Mouse (Mus musculus) liver, embryonic 12.5 days (tissue): ENCODE measurements around the gene Rnf114. TPM values are rescaled to one million over a fixed set of nuclear protein-coding genes. Genes with fewer than 3 reads are reported as not detected.
A peak's percentile ranks its signal among the peaks of the same experiment; 100 is the strongest.

ENCODE experiments used
- ATAC-seq: fragments of 200-750 bp; cut with Nextera tagmentation; 2 replicates; pipeline ENCODE4 v1.8.0; 2017; ENCODE audit warnings: moderate number of reproducible peaks, mild to moderate bottlenecking, moderate library complexity
- H3K27ac ChIP-seq: fragments of 300-500 bp; sonication (generic); 2 replicates; pipeline ENCODE4 v1.5.1; 2016; ENCODE audit warnings: mild to moderate bottlenecking
- H3K27me3 ChIP-seq: fragments of 300-500 bp; sonication (generic); replicated peaks from 2 replicates; pipeline ENCODE4 v1.6.1; 2016; ENCODE audit warnings: mild to moderate bottlenecking, moderate library complexity
- H3K36me3 ChIP-seq: fragments of 300-500 bp; sonication (generic); 2 replicates; pipeline ENCODE4 v1.6.1; 2016; ENCODE audit warnings: mild to moderate bottlenecking, moderate library complexity
- H3K4me1 ChIP-seq: fragments of 300-500 bp; sonication (generic); 2 replicates; pipeline ENCODE4 v1.6.1; 2016
- H3K4me2 ChIP-seq: fragments of 300-500 bp; sonication (generic); 2 replicates; pipeline ENCODE4 v1.6.1; 2016; ENCODE audit warnings: mild to moderate bottlenecking, moderate library complexity
- H3K4me3 ChIP-seq: fragments of 300-500 bp; sonication (generic); 2 replicates; pipeline ENCODE4 v1.5.1; 2016; ENCODE audit warnings: mild to moderate bottlenecking, moderate library complexity
- H3K9ac ChIP-seq: fragments of 300-500 bp; sonication (generic); 2 replicates; pipeline ENCODE4 v1.6.1; 2016; ENCODE audit warnings: mild to moderate bottlenecking, moderate library complexity
- H3K9me3 ChIP-seq: fragments of 300-500 bp; sonication (generic); replicated peaks from 2 replicates; pipeline ENCODE4 v1.6.1; 2016; ENCODE audit warnings: mild to moderate bottlenecking, moderate library complexity
- WGBS: fragments of 180-500 bp; shearing (Covaris S2); methylation state at CpG from one replicate; pipeline ENCODE4 v1.1.7; 2016; ENCODE audit not compliant: insufficient replicate concordance; 5-methylcytosine and 5-hydroxymethylcytosine counted together
- polyA plus RNA-seq: library from polyadenylated mRNA; unstranded; fragments of >200 nt; fragmentation: Nextera tagmentation; extraction: Ambion mirVana; gene quantifications from 2 replicates; pipeline ENCODE4 v1.2.1, GENCODE M21; 2016

The Rnf114 gene
- polyA plus RNA-seq, 1 experiment from 2014 or later = 37.6 TPM

GRCm38 (mm10) chr2:167544456-167544855, 52.0 kb downstream of the Rnf114 start:
- 52% methylated on average over 5 of the region's 5 CpGs for WGBS
- Histone ChIP-seq H3K9ac (no peak overlapping the region), H3K9me3 (no peaks in the 10 kb centered on the region), H3K27ac (peak overlapping the region; percentile 75; the same call in 1 of the 2 replicates), H3K4me3 (no peak overlapping the region), H3K36me3 (peaks cover 4% of the 10 kb centered on the region; the same call in 1 of the 2 replicates), H3K4me2 (no peak overlapping the region), H3K27me3 (peaks cover 25% of the 10 kb centered on the region), H3K4me1 (peaks cover 29% of the 10 kb centered on the region)
- ATAC-seq = no peak

DNA sequence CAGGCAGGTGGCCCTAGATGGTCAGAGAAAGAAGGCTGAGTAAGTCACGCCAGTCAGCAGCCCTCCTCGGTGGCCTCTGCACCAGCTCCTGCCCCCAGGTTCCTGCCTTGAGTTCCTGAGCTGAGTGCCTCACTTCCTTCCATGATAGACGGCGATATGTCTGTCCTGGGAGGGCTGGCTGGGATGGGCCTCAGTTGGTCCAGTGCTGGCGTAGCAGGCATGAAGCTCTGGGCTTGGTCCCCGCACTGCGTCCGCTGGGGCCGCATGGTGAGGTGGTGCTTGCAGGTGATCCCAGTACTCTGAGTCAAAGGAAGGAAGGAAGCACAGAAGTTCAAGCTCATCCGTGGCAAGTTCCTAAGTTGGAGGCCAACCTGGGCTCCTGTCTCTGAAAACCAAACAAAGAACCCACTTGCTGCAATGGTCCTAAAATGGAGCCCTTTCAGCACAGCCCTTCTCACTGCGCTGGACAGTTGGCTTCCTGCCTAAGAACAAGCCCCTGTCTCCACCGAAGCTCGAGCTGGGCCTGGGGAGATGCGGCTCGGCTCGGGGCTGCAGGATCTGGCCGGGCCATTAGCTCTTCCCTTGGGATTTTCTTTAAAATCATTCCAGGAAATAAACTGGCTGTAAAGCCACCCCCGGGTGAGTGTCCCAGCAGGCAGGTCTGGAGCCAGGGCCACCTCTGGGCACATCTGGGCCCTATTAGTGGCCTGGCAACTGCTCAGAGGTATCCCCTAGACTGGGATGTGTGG, 54.2 kb downstream of the Rnf114 start:
- no peak for ATAC-seq
- peaks cover 18% of the 10 kb centered on the region for H3K4me1 ChIP-seq
- peaks cover 4% of the 10 kb centered on the region for H3K27me3 ChIP-seq
- no peak overlapping the region for H3K4me3 ChIP-seq
- no peak overlapping the region for H3K9ac ChIP-seq
- no peaks in the 10 kb centered on the region for H3K9me3 ChIP-seq
- H3K36me3 ChIP-seq = peaks cover 4% of the 10 kb centered on the region; the same call in 1 of the 2 replicates
- no peak overlapping the region for H3K4me2 ChIP-seq
- no peak overlapping the region for H3K27ac ChIP-seq
- 63% methylated on average over 18 of the region's 18 CpGs for whole genome bisulfite sequencing

DNA sequence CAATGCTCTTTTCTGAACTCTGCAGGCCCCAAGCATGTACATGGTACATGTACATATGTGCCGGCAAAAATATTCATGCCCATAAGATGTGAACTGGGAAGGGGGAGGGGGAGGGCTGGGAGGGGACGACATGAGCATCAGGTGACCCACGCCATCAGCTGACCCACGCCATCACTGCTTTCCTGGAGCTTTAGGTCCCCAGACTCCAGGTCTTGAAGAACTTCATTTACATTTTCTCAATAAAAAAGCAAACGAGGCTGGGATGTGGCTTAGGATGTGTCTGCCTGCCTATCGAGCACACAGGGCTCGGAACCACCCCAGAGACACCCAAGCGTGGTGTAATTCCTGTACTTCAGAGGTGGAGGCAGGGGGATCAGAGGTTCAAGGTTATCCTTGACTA, 55.0 kb downstream of the Rnf114 start:
- Histone ChIP-seq H3K36me3 (peaks cover under 1% of the 10 kb centered on the region; the same call in 1 of the 2 replicates), H3K4me1 (peaks cover 12% of the 10 kb centered on the region), H3K9me3 (no peaks in the 10 kb centered on the region), H3K27me3 (no peaks in the 10 kb centered on the region), H3K9ac (no peak overlapping the region), H3K27ac (no peak overlapping the region), H3K4me2 (no peak overlapping the region), H3K4me3 (no peak overlapping the region)
- no peak for ATAC-seq
- WGBS = 75% methylated on average over 8 of the region's 8 CpGs

- WGBS = 52% methylated on average over 7 of the region's 7 CpGs
- Histone ChIP-seq H3K9me3 (no peaks in the 10 kb centered on the region), H3K27me3 (peaks cover 8% of the 10 kb centered on the region; the same call in 1 of the 2 replicates), H3K4me1 (peaks cover 9% of the 10 kb centered on the region; the same call in 1 of the 2 replicates), H3K4me2 (no peak overlapping the region), H3K27ac (no peak overlapping the region), H3K4me3 (no peak overlapping the region), H3K36me3 (no peaks in the 10 kb centered on the region), H3K9ac (no peak overlapping the region)
- no peak for ATAC-seq
These were observed 56.5 kb downstream of the Rnf114 start for GRCm38 (mm10) chr2:167548961-167549360.

- Histone ChIP-seq H3K4me3 (no peak overlapping the region), H3K4me1 (peaks cover 9% of the 10 kb centered on the region; the same call in 1 of the 2 replicates), H3K36me3 (no peaks in the 10 kb centered on the region), H3K27me3 (peaks cover 13% of the 10 kb centered on the region; the same call in 1 of the 2 replicates), H3K9ac (no peak overlapping the region), H3K27ac (no peak overlapping the region), H3K9me3 (no peaks in the 10 kb centered on the region), H3K4me2 (no peak overlapping the region)
- 67% methylated on average over 8 of the region's 8 CpGs for WGBS
- ATAC-seq = no peak
These were observed 58.0 kb downstream of the Rnf114 start for GRCm38 (mm10) chr2:167550341-167550854.

DNA sequence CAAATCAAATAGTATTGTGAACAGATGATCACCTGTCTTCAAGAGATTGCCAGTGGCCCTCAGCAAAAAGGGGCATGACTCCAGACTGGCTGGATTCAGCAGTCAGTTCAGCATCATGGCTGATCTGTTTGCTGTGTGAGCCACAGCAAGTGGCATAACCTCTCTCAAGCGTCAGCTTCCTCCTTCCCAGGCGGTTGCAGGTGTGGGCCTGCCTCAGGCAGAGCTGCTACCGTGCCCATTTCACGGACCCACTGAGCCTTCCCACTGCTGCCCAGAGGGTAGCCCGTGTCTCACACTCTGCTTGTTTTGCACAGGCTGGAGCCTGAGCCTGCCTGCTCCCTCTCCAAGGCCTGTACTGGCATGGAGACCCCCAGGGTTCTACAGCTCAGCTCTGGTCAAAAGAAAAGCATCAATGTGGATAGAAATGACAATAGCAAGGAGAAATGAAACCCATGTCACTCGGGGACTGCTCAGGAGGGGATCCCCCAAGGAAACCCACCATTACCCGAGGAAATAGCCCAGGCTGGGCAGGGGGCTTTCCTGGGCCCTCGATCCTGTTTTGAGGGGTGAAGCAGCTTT, 59.0 kb downstream of the Rnf114 start:
- ATAC-seq = no peak
- Histone ChIP-seq H3K27me3 (peaks cover 13% of the 10 kb centered on the region; the same call in 1 of the 2 replicates), H3K4me2 (no peak overlapping the region), H3K27ac (no peak overlapping the region), H3K4me1 (peaks cover 9% of the 10 kb centered on the region; the same call in 1 of the 2 replicates), H3K9ac (no peak overlapping the region), H3K4me3 (no peak overlapping the region), H3K36me3 (no peaks in the 10 kb centered on the region), H3K9me3 (no peaks in the 10 kb centered on the region)
- 56% methylated on average over 8 of the region's 8 CpGs for WGBS

GRCm38 (mm10) chr2:167552292-167552691, 59.8 kb downstream of the Rnf114 start:
- Histone ChIP-seq H3K4me1 (peaks cover 9% of the 10 kb centered on the region; the same call in 1 of the 2 replicates), H3K27ac (no peak overlapping the region), H3K9me3 (no peaks in the 10 kb centered on the region), H3K9ac (no peak overlapping the region), H3K27me3 (peaks cover 17% of the 10 kb centered on the region), H3K36me3 (no peaks in the 10 kb centered on the region), H3K4me2 (no peak overlapping the region), H3K4me3 (no peak overlapping the region)
- 66% methylated on average over 4 of the region's 4 CpGs for WGBS
- no peak for ATAC-seq

GRCm38 (mm10) chr2:167552927-167553402, 60.5 kb downstream of the Rnf114 start:
- Histone ChIP-seq H3K4me2 (no peak overlapping the region), H3K9me3 (no peaks in the 10 kb centered on the region), H3K4me1 (peaks cover 9% of the 10 kb centered on the region; the same call in 1 of the 2 replicates), H3K4me3 (no peak overlapping the region), H3K36me3 (no peaks in the 10 kb centered on the region), H3K27ac (no peak overlapping the region), H3K9ac (no peak overlapping the region), H3K27me3 (peaks cover 23% of the 10 kb centered on the region)
- WGBS = 38% methylated on average over 11 of the region's 11 CpGs
- ATAC-seq = no peak; the same call in 1 of the 2 replicates

DNA sequence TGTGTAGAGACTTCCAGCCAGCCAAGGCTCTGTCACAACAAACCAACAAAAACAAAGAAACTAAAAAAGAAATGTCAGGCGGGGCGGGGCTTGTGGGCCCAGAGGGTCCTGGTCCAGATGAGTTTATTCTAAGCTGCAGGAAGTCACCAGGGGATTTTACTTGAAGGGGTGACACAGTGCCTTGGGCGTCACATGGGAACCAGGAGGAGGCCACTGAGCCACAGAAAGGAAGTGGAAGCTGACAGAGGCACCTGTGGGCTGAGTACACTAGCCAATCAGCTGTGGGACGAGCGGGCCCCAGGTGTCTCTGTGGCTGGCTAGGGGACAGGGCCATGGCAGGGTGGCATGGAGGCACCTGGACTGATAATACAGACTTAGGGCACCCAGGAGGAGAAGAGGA, 63.3 kb downstream of the Rnf114 start:
- 67% methylated on average over 5 of the region's 5 CpGs for WGBS
- H3K27me3 ChIP-seq = peaks cover 51% of the 10 kb centered on the region
- H3K27ac ChIP-seq = no peak overlapping the region
- H3K9ac ChIP-seq = no peak overlapping the region
- no peak for ATAC-seq
- H3K4me2 ChIP-seq = no peak overlapping the region
- no peaks in the 10 kb centered on the region for H3K36me3 ChIP-seq
- no peak overlapping the region for H3K4me3 ChIP-seq
- peaks cover 19% of the 10 kb centered on the region for H3K4me1 ChIP-seq
- no peaks in the 10 kb centered on the region for H3K9me3 ChIP-seq

DNA sequence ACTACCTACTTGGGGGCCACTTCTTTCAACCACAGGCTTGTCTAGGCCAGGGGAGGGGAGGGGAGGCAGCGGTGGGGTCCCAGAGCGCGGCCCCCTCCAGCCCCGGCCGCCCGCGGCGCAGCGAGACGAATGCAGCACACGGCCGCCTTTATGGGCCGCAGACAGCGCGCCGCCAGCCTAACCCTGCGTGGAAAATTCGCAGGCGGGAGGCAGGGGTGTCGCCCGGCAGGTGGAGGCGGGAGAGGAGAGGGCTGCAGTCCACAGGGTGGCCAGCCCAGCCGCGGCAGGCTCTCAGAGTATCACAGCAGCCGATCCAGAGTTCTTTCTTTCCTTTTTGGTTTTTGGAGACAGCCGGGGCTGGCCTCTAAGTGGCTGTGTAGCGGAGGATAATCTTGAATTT, 67.0 kb downstream of the Rnf114 start:
- Histone ChIP-seq H3K4me1 (peaks cover 19% of the 10 kb centered on the region), H3K4me2 (peak overlapping the region; percentile 45), H3K4me3 (no peak overlapping the region), H3K27ac (no peak overlapping the region), H3K36me3 (no peaks in the 10 kb centered on the region), H3K9me3 (no peaks in the 10 kb centered on the region), H3K9ac (no peak overlapping the region), H3K27me3 (peaks cover 73% of the 10 kb centered on the region)
- no peak for ATAC-seq
- WGBS = 15% methylated on average over 27 of the region's 27 CpGs

DNA sequence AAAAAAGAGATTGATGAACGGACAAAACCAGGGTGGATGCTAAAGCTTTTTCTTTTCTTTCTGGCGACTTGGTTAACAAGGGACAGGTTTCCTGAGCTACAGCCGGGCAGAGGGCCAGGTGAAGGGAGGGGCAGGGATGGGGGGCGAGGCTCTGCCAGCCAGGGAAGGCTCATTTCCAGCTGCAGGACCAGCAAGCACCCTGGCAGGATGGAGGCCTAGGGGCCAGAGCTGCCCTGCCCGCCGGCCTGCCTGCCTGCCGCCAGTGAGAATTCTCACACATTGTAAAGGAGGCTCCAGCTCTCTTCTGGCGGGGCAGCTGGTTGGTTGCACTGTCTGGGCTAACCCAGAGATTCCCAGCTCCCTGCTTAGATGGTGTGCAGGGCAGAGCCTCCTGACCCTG, 69.7 kb downstream of the Rnf114 start:
- H3K27me3 ChIP-seq = peaks cover 73% of the 10 kb centered on the region
- no peaks in the 10 kb centered on the region for H3K9me3 ChIP-seq
- H3K9ac ChIP-seq = no peak overlapping the region
- H3K4me3 ChIP-seq = no peak overlapping the region
- H3K4me2 ChIP-seq = no peak overlapping the region
- no peak for ATAC-seq
- 43% methylated on average over 8 of the region's 8 CpGs for WGBS
- H3K4me1 ChIP-seq = peaks cover 27% of the 10 kb centered on the region
- peak overlapping the region; percentile 27; the same call in 1 of the 2 replicates for H3K27ac ChIP-seq
- no peaks in the 10 kb centered on the region for H3K36me3 ChIP-seq

- no peak overlapping the region for H3K4me2 ChIP-seq
- H3K4me3 ChIP-seq = no peak overlapping the region
- no peak for ATAC-seq
- H3K27ac ChIP-seq = no peak overlapping the region
- peaks cover 65% of the 10 kb centered on the region for H3K27me3 ChIP-seq
- H3K9me3 ChIP-seq = no peaks in the 10 kb centered on the region
- 58% methylated on average over 5 of the region's 5 CpGs for WGBS
- no peak overlapping the region for H3K9ac ChIP-seq
- no peaks in the 10 kb centered on the region for H3K36me3 ChIP-seq
- H3K4me1 ChIP-seq = peaks cover 27% of the 10 kb centered on the region
These were observed 70.6 kb downstream of the Rnf114 start for GRCm38 (mm10) chr2:167563035-167563434.
